Mouse (Mus musculus) liver, postnatal 0 days (tissue): ENCODE measurements around the gene Ano2.

ENCODE experiments used
- CTCF ChIP-seq: sonication (generic); IDR thresholded peaks from 2 replicates; pipeline ENCODE4 v1.5.1; 2016; ENCODE audit warnings: antibody characterized with exemption, low read depth
- EP300 ChIP-seq: IDR thresholded peaks from 2 replicates; pipeline ENCODE4 v1.6.1; 2016; ENCODE audit warnings: antibody characterized with exemption, low read depth, mild to moderate bottlenecking

DNA sequence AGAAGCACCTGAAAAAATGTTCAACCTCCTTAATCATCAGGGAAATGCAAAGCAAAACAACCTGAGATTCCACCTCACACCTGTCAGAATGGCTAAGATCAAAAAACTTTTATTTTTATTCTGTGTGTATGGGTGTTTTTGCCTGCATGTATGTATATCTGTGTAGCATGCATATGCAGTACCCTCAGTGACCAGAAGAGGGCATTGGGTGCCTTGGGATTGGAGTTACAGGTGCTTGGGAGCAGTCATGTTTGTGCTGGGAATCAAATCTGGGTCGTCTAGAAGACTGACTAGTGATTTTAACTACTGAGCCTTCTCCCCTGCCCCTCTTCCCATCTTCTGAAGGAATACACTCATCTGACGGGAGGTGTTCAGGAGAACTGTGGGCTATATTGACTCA lies 36.2 kb downstream of the Ano2 start:
- TF ChIP-seq CTCF: peak; percentile 52
- no peak for TF ChIP-seq EP300
